Mouse (Mus musculus): ENCODE measurements around the gene Ift88. TPM values are rescaled to one million over a fixed set of nuclear protein-coding genes. Genes with fewer than 3 reads are reported as not detected.

The Ift88 gene
- polyA plus RNA-seq, 1 experiment: 17.4 TPM

DNA sequence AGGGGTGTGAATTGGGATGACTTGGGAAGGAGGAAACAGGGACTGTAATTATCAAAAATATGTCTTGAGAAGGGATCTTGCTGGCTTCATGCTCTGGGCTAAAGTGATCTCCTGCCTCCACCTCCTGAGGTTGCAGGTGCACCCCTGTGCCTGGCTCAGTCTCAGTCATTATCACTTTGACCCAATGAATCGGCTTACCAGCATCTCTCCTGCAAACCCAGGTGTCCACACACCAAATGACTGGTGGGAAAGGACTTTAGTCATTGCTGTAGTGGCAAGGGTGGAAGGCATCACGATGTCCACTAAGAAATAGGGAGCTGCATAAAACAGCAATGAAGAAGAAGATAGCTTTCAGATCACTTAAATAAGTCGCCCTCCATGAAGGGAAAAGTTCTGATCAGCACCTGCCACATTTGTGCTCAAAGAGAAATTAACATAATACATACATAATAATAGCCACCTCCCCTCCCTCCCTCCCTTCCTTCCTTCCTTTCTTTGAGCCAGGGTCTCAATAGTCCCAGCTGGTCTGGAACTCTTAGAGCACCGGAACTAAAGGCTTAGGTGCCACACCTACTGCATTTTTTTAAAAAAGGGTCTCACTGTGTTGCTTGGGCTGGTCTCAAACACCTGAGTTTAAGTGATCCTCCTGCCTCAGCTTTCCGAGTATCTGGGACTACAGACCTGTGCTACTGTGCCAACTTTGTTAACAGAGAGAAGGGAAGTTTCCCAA is 106.1 kb downstream of the Ift88 start:
- Histone ChIP-seq H3K9ac (ENCODE audit: low read depth, poor library complexity, severe bottlenecking) (peak overlapping the region; percentile 46), H3K27me3 (ENCODE audit: control insufficient read depth, insufficient read depth, low read length, poor library complexity, severe bottlenecking) (no peaks in the 10 kb centered on the region), H3K27ac (ENCODE audit: insufficient read depth, low read length) (peak overlapping the region; percentile 99), H3K36me3 (ENCODE audit: control insufficient read depth, insufficient read depth, low read length, poor library complexity, severe bottlenecking) (no peaks in the 10 kb centered on the region), H3K9me3 (replicated peaks; ENCODE audit: control insufficient read depth, insufficient read depth, low read length, poor library complexity, severe bottlenecking) (no peaks in the 10 kb centered on the region), H3K4me1 (ENCODE audit: control insufficient read depth, insufficient read depth, low read length) (peaks cover 23% of the 10 kb centered on the region), H3K4me3 (ENCODE audit: low read depth, low read length) (peak overlapping the region; percentile 19)
- TF ChIP-seq EP300 (IDR thresholded peaks at IDR 0.05; ENCODE audit: insufficient read depth, low read depth, low read length): peak; percentile 70
- TF ChIP-seq CTCF (IDR thresholded peaks at IDR 0.05; ENCODE audit: low read depth, low read length): no peak

DNA sequence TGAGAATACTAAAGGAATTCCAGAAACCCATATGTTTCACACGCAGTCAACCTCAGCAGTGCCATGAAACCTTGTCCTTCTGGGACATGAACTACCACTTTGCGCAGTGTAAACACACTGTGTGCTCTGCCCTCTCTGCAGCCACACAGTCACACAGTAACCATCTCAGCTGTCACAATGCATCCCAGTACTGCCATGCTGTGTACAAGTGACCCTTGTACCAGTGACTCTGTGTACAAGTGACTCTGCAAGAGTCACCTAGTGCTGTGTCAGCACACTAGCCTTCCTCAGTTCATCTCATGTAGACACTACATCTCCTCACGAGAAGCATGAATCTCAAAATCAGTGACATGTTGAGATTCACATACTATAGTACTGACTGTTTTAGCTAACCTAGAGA is 108.7 kb downstream of the Ift88 start:
- no peak overlapping the region for H3K4me3 ChIP-seq (ENCODE audit: low read depth, low read length)
- H3K36me3 ChIP-seq (ENCODE audit: control insufficient read depth, insufficient read depth, low read length, poor library complexity, severe bottlenecking): no peaks in the 10 kb centered on the region
- no peaks in the 10 kb centered on the region for H3K27me3 ChIP-seq (ENCODE audit: control insufficient read depth, insufficient read depth, low read length, poor library complexity, severe bottlenecking)
- no peaks in the 10 kb centered on the region for H3K9me3 ChIP-seq (replicated peaks; ENCODE audit: control insufficient read depth, insufficient read depth, low read length, poor library complexity, severe bottlenecking)
- TF ChIP-seq POLR2A (IDR thresholded peaks at IDR 0.05; ENCODE audit: insufficient read depth, low read length): no peak
- TF ChIP-seq CTCF (IDR thresholded peaks at IDR 0.05; ENCODE audit: low read depth, low read length): no peak
- no peak for TF ChIP-seq EP300 (IDR thresholded peaks at IDR 0.05; ENCODE audit: insufficient read depth, low read depth, low read length)
- H3K4me1 ChIP-seq (ENCODE audit: control insufficient read depth, insufficient read depth, low read length): peaks cover 20% of the 10 kb centered on the region
- H3K9ac ChIP-seq (ENCODE audit: low read depth, poor library complexity, severe bottlenecking): no peak overlapping the region
- H3K27ac ChIP-seq (ENCODE audit: insufficient read depth, low read length): no peak overlapping the region

DNA sequence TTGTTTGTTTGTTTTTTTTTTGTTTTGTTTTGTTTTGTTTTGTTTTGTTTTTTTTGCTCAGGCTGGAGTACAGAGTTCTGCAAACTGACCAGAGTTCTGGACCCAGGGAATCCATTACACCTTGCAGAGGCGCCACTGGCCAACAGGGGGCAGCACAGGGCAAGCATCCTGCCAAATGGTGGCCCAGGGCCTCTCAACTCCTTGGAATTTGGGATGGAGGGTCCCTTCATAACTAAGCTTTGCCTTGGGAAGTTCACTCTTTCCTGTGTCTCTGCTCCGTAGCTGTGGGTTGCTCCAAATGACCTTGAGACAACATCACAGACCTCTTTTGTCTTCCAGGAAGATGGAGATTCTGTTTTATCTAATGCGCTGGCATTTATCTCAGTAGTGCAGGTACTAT is 109.4 kb downstream of the Ift88 start:
- no peaks in the 10 kb centered on the region for H3K27me3 ChIP-seq (ENCODE audit: control insufficient read depth, insufficient read depth, low read length, poor library complexity, severe bottlenecking)

DNA sequence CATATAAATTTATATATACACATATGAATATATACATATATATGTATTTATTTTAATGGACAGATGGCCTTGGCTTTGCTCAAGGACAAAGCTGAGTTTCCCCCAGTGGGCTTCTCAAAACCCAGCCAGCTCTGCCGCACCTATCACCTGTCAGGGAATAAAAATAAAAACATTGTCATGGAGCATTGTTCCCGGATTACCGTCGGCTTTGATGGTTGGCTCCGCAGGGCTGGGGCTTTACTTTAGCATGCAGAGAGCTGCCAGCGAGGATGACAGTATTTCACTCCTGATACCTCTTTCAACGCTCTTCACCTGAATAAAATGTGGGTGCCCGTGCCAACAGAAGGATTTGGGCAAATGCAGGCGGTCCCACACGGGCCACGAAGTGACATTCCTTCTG is 110.0 kb downstream of the Ift88 start:
- Histone ChIP-seq H3K27ac (ENCODE audit: insufficient read depth, low read length) (no peak overlapping the region), H3K9ac (ENCODE audit: low read depth, poor library complexity, severe bottlenecking) (no peak overlapping the region), H3K36me3 (ENCODE audit: control insufficient read depth, insufficient read depth, low read length, poor library complexity, severe bottlenecking) (no peaks in the 10 kb centered on the region), H3K4me3 (ENCODE audit: low read depth, low read length) (no peak overlapping the region), H3K9me3 (replicated peaks; ENCODE audit: control insufficient read depth, insufficient read depth, low read length, poor library complexity, severe bottlenecking) (no peaks in the 10 kb centered on the region), H3K27me3 (ENCODE audit: control insufficient read depth, insufficient read depth, low read length, poor library complexity, severe bottlenecking) (no peaks in the 10 kb centered on the region), H3K4me1 (ENCODE audit: control insufficient read depth, insufficient read depth, low read length) (peaks cover 20% of the 10 kb centered on the region)
- TF ChIP-seq CTCF (IDR thresholded peaks at IDR 0.05; ENCODE audit: low read depth, low read length): no peak
- no peak for TF ChIP-seq POLR2A (IDR thresholded peaks at IDR 0.05; ENCODE audit: insufficient read depth, low read length)

More for the DNA sequence above, 109.4 kb downstream of the Ift88 start:
- H3K4me3 ChIP-seq (ENCODE audit: low read depth, low read length): no peak overlapping the region
- no peak overlapping the region for H3K9ac ChIP-seq (ENCODE audit: low read depth, poor library complexity, severe bottlenecking)
- H3K4me1 ChIP-seq (ENCODE audit: control insufficient read depth, insufficient read depth, low read length): peaks cover 23% of the 10 kb centered on the region
- no peak for TF ChIP-seq EP300 (IDR thresholded peaks at IDR 0.05; ENCODE audit: insufficient read depth, low read depth, low read length)
- TF ChIP-seq CTCF (IDR thresholded peaks at IDR 0.05; ENCODE audit: low read depth, low read length): peak; percentile 93
- no peaks in the 10 kb centered on the region for H3K36me3 ChIP-seq (ENCODE audit: control insufficient read depth, insufficient read depth, low read length, poor library complexity, severe bottlenecking)
- no peaks in the 10 kb centered on the region for H3K9me3 ChIP-seq (replicated peaks; ENCODE audit: control insufficient read depth, insufficient read depth, low read length, poor library complexity, severe bottlenecking)
- H3K27ac ChIP-seq (ENCODE audit: insufficient read depth, low read length): no peak overlapping the region

DNA sequence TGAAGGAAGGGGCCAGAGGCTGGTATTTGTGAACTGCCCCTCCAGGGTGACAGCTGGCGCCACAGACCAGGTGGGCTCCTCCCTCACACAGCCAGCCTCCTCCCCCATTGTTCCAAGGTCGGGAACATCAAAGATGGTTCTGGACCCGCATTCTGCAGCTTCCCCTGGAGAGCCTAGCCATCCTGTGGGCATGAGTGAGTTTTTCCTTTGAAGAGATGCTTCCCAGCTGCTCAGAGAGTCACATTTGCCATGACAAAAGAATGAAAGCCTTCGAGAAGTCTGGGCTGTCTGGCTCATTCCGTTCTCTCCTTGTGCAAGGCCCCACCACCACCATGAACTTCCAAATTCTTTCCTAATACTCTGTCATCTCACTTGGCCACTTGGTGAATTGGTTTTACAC is 110.5 kb downstream of the Ift88 start:
- no peaks in the 10 kb centered on the region for H3K36me3 ChIP-seq (ENCODE audit: control insufficient read depth, insufficient read depth, low read length, poor library complexity, severe bottlenecking)
- no peaks in the 10 kb centered on the region for H3K27me3 ChIP-seq (ENCODE audit: control insufficient read depth, insufficient read depth, low read length, poor library complexity, severe bottlenecking)
- no peak overlapping the region for H3K27ac ChIP-seq (ENCODE audit: insufficient read depth, low read length)
- H3K9me3 ChIP-seq (replicated peaks; ENCODE audit: control insufficient read depth, insufficient read depth, low read length, poor library complexity, severe bottlenecking): no peaks in the 10 kb centered on the region
- TF ChIP-seq EP300 (IDR thresholded peaks at IDR 0.05; ENCODE audit: insufficient read depth, low read depth, low read length) (peak; percentile 76), CTCF (IDR thresholded peaks at IDR 0.05; ENCODE audit: low read depth, low read length) (no peak), POLR2A (IDR thresholded peaks at IDR 0.05; ENCODE audit: insufficient read depth, low read length) (no peak)
- H3K9ac ChIP-seq (ENCODE audit: low read depth, poor library complexity, severe bottlenecking): no peak overlapping the region
- no peak overlapping the region for H3K4me3 ChIP-seq (ENCODE audit: low read depth, low read length)
- peaks cover 19% of the 10 kb centered on the region for H3K4me1 ChIP-seq (ENCODE audit: control insufficient read depth, insufficient read depth, low read length)

DNA sequence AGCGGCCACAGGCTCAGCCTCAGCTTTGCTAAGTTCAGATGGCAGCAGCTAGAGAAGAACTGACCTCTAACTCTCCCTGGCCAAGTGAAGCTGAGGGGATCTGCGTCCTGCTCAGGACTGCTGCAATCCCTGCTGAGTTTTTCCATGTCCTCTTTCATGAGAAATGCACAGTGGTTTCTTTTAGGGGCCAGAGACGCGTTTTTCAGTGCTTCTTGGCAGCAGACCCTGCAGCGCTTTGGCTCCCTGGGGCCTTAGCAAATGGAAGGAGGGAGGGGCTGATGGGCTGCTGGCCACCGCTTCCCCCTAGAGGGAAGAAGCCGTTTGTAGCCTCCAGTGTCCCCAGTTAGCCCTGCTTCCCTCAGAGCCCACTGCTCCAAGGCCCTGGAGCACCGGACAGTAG is 111.1 kb downstream of the Ift88 start:
- Histone ChIP-seq H3K4me3 (ENCODE audit: low read depth, low read length) (no peak overlapping the region), H3K4me1 (ENCODE audit: control insufficient read depth, insufficient read depth, low read length) (peaks cover 17% of the 10 kb centered on the region), H3K27ac (ENCODE audit: insufficient read depth, low read length) (no peak overlapping the region), H3K9me3 (replicated peaks; ENCODE audit: control insufficient read depth, insufficient read depth, low read length, poor library complexity, severe bottlenecking) (no peaks in the 10 kb centered on the region), H3K36me3 (ENCODE audit: control insufficient read depth, insufficient read depth, low read length, poor library complexity, severe bottlenecking) (no peaks in the 10 kb centered on the region), H3K9ac (ENCODE audit: low read depth, poor library complexity, severe bottlenecking) (no peak overlapping the region), H3K27me3 (ENCODE audit: control insufficient read depth, insufficient read depth, low read length, poor library complexity, severe bottlenecking) (no peaks in the 10 kb centered on the region)
- TF ChIP-seq CTCF (IDR thresholded peaks at IDR 0.05; ENCODE audit: low read depth, low read length) (no peak), POLR2A (IDR thresholded peaks at IDR 0.05; ENCODE audit: insufficient read depth, low read length) (no peak), EP300 (IDR thresholded peaks at IDR 0.05; ENCODE audit: insufficient read depth, low read depth, low read length) (no peak)

All from ES-Bruce4 (cell line).